Mouse (Mus musculus) ES-E14 (cell line): ENCODE data around the gene Tmem117. TPM values are rescaled to one million over a fixed set of nuclear protein-coding genes. Genes with fewer than 3 reads are reported as not detected.

Source experiments
- DNase-seq: peaks from one replicate; pipeline ENCODE4 v3.0.0-alpha.2; 2013; ENCODE audit warnings: low read depth, low spot score
- H3K27ac ChIP-seq: 2 replicates; pipeline ENCODE4 v1.5.1; 2012; ENCODE audit warnings: low read depth, mild to moderate bottlenecking, low read length, moderate library complexity, mixed read lengths; ENCODE audit not compliant: poor library complexity, insufficient read depth, severe bottlenecking
- H3K36me3 ChIP-seq: 2 replicates; pipeline ENCODE4 v1.6.1; 2012; ENCODE audit warnings: mild to moderate bottlenecking, low read length, moderate library complexity, mixed read lengths; ENCODE audit not compliant: control insufficient read depth, poor library complexity, insufficient read depth, severe bottlenecking
- H3K4me1 ChIP-seq, 2 experiments: fragments of 150-350 bp in 1 of 2; sonication (generic) in 1 of 2; 2 replicates each; pipeline ENCODE4 v1.6.1; 2012; ENCODE audit warnings: low read length in 2 of 2, mild to moderate bottlenecking in 1 of 2, mixed read lengths in 1 of 2; ENCODE audit not compliant: control insufficient read depth in 2 of 2, insufficient read depth in 2 of 2, poor library complexity in 1 of 2
- H3K4me3 ChIP-seq, 2 experiments: fragments of 150-350 bp in 1 of 2; sonication (generic) in 1 of 2; 2 replicates each; pipeline ENCODE4 v1.5.1; 2012; ENCODE audit warnings: low read length in 2 of 2, low read depth in 1 of 2, mild to moderate bottlenecking in 1 of 2, mixed read lengths in 1 of 2; ENCODE audit not compliant: insufficient read depth in 1 of 2, poor library complexity in 1 of 2, severe bottlenecking in 1 of 2
- H3K9ac ChIP-seq: 2 replicates; pipeline ENCODE4 v1.6.1; 2012; ENCODE audit warnings: low read depth, mild to moderate bottlenecking, low read length, mixed read lengths; ENCODE audit not compliant: poor library complexity, insufficient read depth, severe bottlenecking
- H3K9me3 ChIP-seq: fragments of 150-350 bp; sonication (generic); 2 replicates; pipeline ENCODE4 v1.6.1; 2012; ENCODE audit warnings: low read depth, mild to moderate bottlenecking, low read length; ENCODE audit not compliant: control insufficient read depth, insufficient read depth
- CHD2 ChIP-seq: IDR thresholded peaks from 2 replicates; pipeline ENCODE4 v1.6.1; 2014; ENCODE audit warnings: mild to moderate bottlenecking, low read depth, low read length, inconsistent platforms
- HCFC1 ChIP-seq: IDR thresholded peaks from 2 replicates; pipeline ENCODE4 v1.6.1; 2012; ENCODE audit warnings: low read length, inconsistent platforms, borderline replicate concordance; ENCODE audit not compliant: insufficient read depth
- MAFK ChIP-seq: IDR thresholded peaks from 2 replicates; pipeline ENCODE4 v1.6.1; 2014; ENCODE audit warnings: mild to moderate bottlenecking, low read depth, low read length, inconsistent platforms; ENCODE audit not compliant: insufficient read depth
- ZC3H11A ChIP-seq: IDR thresholded peaks from 2 replicates; pipeline ENCODE4 v1.6.1; 2012; ENCODE audit warnings: low read depth, mild to moderate bottlenecking, inconsistent platforms, low read length, borderline replicate concordance
- ZNF384 ChIP-seq: IDR thresholded peaks from 2 replicates; pipeline ENCODE4 v1.6.1; 2012; ENCODE audit warnings: low read depth, low read length, inconsistent platforms
- in situ Hi-C, 2 experiments: fragments of 600-800 bp; cut with MboI; formaldehyde crosslinking; loops; one replicate each; pipeline ENCODE4 v1.15.1; 2025; ENCODE audit warnings: low sequenced_read_pairs in 2 of 2, inconsistent platforms in 1 of 2; ENCODE audit not compliant: unreplicated experiment in 2 of 2
- total RNA-seq: library from RNA; depleted of rRNA; stranded (reverse); fragments of 300-350 nt; gene quantifications from 2 replicates; pipeline ENCODE4 v1.2.3, GENCODE M21; 2012

Gene Tmem117
- total RNA-seq, 1 experiment: 0.71 TPM

- H3K36me3 ChIP-seq: no peaks in the 10 kb centered on the region
- no peaks in the 10 kb centered on the region for H3K9me3 ChIP-seq
- no peak overlapping the region for H3K9ac ChIP-seq
- peak overlapping the region in 1 of 2 experiments; percentile 15; a peak in 1 of 4 replicates for H3K4me3 ChIP-seq
- H3K4me1 ChIP-seq: peaks cover 4 to 7% of the 10 kb centered on the region in 2 experiments; a peak in 2 of 4 replicates
- no peak for DNase-seq
- in situ Hi-C loops: no loop called here
- TF ChIP-seq MAFK (no peak), ZC3H11A (no peak), ZNF384 (no peak), HCFC1 (no peak), CHD2 (no peak)
- H3K27ac ChIP-seq: no peak overlapping the region
These were observed 20.2 kb downstream of the Tmem117 start for GRCm38 (mm10) chr15:94649071-94649765.

- Histone ChIP-seq H3K27ac (no peak overlapping the region), H3K36me3 (no peaks in the 10 kb centered on the region), H3K9ac (no peak overlapping the region), H3K4me3 (peak overlapping the region in 1 of 2 experiments; percentile 15; a peak in 1 of 4 replicates), H3K9me3 (no peaks in the 10 kb centered on the region), H3K4me1 (peaks cover 4 to 7% of the 10 kb centered on the region in 2 experiments; a peak in 2 of 4 replicates)
- in situ Hi-C loops: no loop called here
- no peak for TF ChIP-seq ZNF384
- TF ChIP-seq ZC3H11A: no peak
- TF ChIP-seq CHD2: no peak
- TF ChIP-seq HCFC1: no peak
- TF ChIP-seq MAFK: no peak
- DNase-seq: no peak
These were observed 20.7 kb downstream of the Tmem117 start for GRCm38 (mm10) chr15:94649766-94650120.

- H3K4me1 ChIP-seq: peaks cover 4 to 7% of the 10 kb centered on the region in 2 experiments; a peak in 2 of 4 replicates
- H3K27ac ChIP-seq: no peak overlapping the region
- H3K9me3 ChIP-seq: no peaks in the 10 kb centered on the region
- no peak overlapping the region for H3K4me3 ChIP-seq
- no peak overlapping the region for H3K9ac ChIP-seq
- no peak for DNase-seq
- H3K36me3 ChIP-seq: no peaks in the 10 kb centered on the region
- in situ Hi-C loops: no loop called here
- no peak for TF ChIP-seq HCFC1
- TF ChIP-seq ZC3H11A: no peak
- TF ChIP-seq MAFK: no peak
- no peak for TF ChIP-seq ZNF384
- no peak for TF ChIP-seq CHD2
These were observed 22.3 kb downstream of the Tmem117 start for GRCm38 (mm10) chr15:94651350-94651749.

- H3K9me3 ChIP-seq: no peaks in the 10 kb centered on the region
- no peak overlapping the region for H3K27ac ChIP-seq
- no peak overlapping the region for H3K9ac ChIP-seq
- in situ Hi-C loops: no loop called here
- TF ChIP-seq ZNF384: no peak
- TF ChIP-seq HCFC1: no peak
- TF ChIP-seq ZC3H11A: no peak
- no peak for TF ChIP-seq CHD2
- no peak overlapping the region for H3K4me3 ChIP-seq
- H3K36me3 ChIP-seq: no peaks in the 10 kb centered on the region
- DNase-seq: no peak
- H3K4me1 ChIP-seq: peaks cover 4 to 7% of the 10 kb centered on the region in 2 experiments; a peak in 2 of 4 replicates
These were observed 23.2 kb downstream of the Tmem117 start for GRCm38 (mm10) chr15:94651969-94652842.
